Mouse (Mus musculus) hindbrain, embryonic 12.5 days (tissue): ENCODE measurements at regions not wholly inside any gene's neighbourhood (a gene's known extent, or its start where the extent isn't known, plus 50 kb on each side); places are given as distances from the start of the nearest gene placed in this dataset.
A peak's percentile ranks its signal among the peaks of the same experiment; 100 is the strongest.

Experiments
- ATAC-seq: fragments of 200-750 bp; cut with Nextera tagmentation; 2 replicates; pipeline ENCODE4 v1.8.0; 2017; ENCODE audit warnings: moderate TSS enrichment; ENCODE audit not compliant: low FRiP score
- H3K27ac ChIP-seq: fragments of 300-500 bp; sonication (generic); 2 replicates; pipeline ENCODE4 v1.5.1; 2016; ENCODE audit warnings: mild to moderate bottlenecking
- H3K27me3 ChIP-seq: fragments of 300-500 bp; sonication (generic); 2 replicates; pipeline ENCODE4 v1.6.1; 2016; ENCODE audit warnings: mild to moderate bottlenecking
- H3K36me3 ChIP-seq: fragments of 300-500 bp; sonication (generic); 2 replicates; pipeline ENCODE4 v1.6.1; 2016; ENCODE audit warnings: mild to moderate bottlenecking
- H3K4me1 ChIP-seq: fragments of 300-500 bp; sonication (generic); 2 replicates; pipeline ENCODE4 v1.6.1; 2016
- H3K4me2 ChIP-seq: fragments of 300-500 bp; sonication (generic); replicated peaks from 2 replicates; pipeline ENCODE4 v1.6.1; 2016; ENCODE audit warnings: mild to moderate bottlenecking
- H3K4me3 ChIP-seq: fragments of 300-500 bp; sonication (generic); 2 replicates; pipeline ENCODE4 v1.5.1; 2016; ENCODE audit warnings: mild to moderate bottlenecking
- H3K9ac ChIP-seq: fragments of 300-500 bp; sonication (generic); 2 replicates; pipeline ENCODE4 v1.6.1; 2016; ENCODE audit warnings: mild to moderate bottlenecking, moderate library complexity
- H3K9me3 ChIP-seq: fragments of 300-500 bp; sonication (generic); replicated peaks from 2 replicates; pipeline ENCODE4 v1.6.1; 2016; ENCODE audit warnings: mild to moderate bottlenecking
- WGBS: fragments of 180-500 bp; shearing (Covaris S2); methylation state at CpG from one replicate; pipeline ENCODE4 v1.1.7; 2016; 5-methylcytosine and 5-hydroxymethylcytosine counted together

GRCm38 (mm10) chr13:11347787-11348501 is 758.8 kb downstream of the Ryr2 start:
- no peak overlapping the region for H3K27ac ChIP-seq
- H3K4me2 ChIP-seq = no peak overlapping the region
- H3K4me3 ChIP-seq = no peak overlapping the region
- H3K4me1 ChIP-seq = no peaks in the 10 kb centered on the region
- H3K9ac ChIP-seq = no peak overlapping the region
- 57% methylated on average over 6 of the region's 6 CpGs for WGBS
- H3K36me3 ChIP-seq = no peaks in the 10 kb centered on the region
- ATAC-seq = peak; percentile 80
- H3K9me3 ChIP-seq = no peaks in the 10 kb centered on the region
- no peaks in the 10 kb centered on the region for H3K27me3 ChIP-seq

GRCm38 (mm10) chr13:11344500-11344899 is 762.2 kb downstream of the Ryr2 start:
- H3K27ac ChIP-seq = no peak overlapping the region
- no peak for ATAC-seq
- H3K9me3 ChIP-seq = no peaks in the 10 kb centered on the region
- no peaks in the 10 kb centered on the region for H3K36me3 ChIP-seq
- H3K27me3 ChIP-seq = no peaks in the 10 kb centered on the region
- H3K4me1 ChIP-seq = no peaks in the 10 kb centered on the region
- WGBS = 79% methylated on average over 2 of the region's 2 CpGs
- H3K4me2 ChIP-seq = no peak overlapping the region
- H3K9ac ChIP-seq = no peak overlapping the region
- no peak overlapping the region for H3K4me3 ChIP-seq

GRCm38 (mm10) chr13:11338297-11338616 is 768.5 kb downstream of the Ryr2 start:
- Histone ChIP-seq H3K4me1 (no peaks in the 10 kb centered on the region), H3K9ac (no peak overlapping the region), H3K9me3 (no peaks in the 10 kb centered on the region), H3K27ac (no peak overlapping the region), H3K4me3 (no peak overlapping the region), H3K4me2 (no peak overlapping the region), H3K27me3 (no peaks in the 10 kb centered on the region), H3K36me3 (no peaks in the 10 kb centered on the region)
- no peak for ATAC-seq
- 72% methylated on average over 9 of the region's 9 CpGs for WGBS

- H3K9me3 ChIP-seq = no peaks in the 10 kb centered on the region
- WGBS = 59% methylated on average over 4 of the region's 4 CpGs
- no peak overlapping the region for H3K4me2 ChIP-seq
- no peaks in the 10 kb centered on the region for H3K27me3 ChIP-seq
- no peak overlapping the region for H3K4me3 ChIP-seq
- H3K9ac ChIP-seq = no peak overlapping the region
- H3K36me3 ChIP-seq = no peaks in the 10 kb centered on the region
- ATAC-seq = no peak
- H3K27ac ChIP-seq = no peak overlapping the region
- no peaks in the 10 kb centered on the region for H3K4me1 ChIP-seq
Observed at GRCm38 (mm10) chr13:11337610-11338296, 769.0 kb downstream of the Ryr2 start.

- no peak overlapping the region for H3K9ac ChIP-seq
- WGBS = 75% methylated on average over 3 of the region's 3 CpGs
- no peaks in the 10 kb centered on the region for H3K4me1 ChIP-seq
- no peaks in the 10 kb centered on the region for H3K27me3 ChIP-seq
- no peak for ATAC-seq
- H3K36me3 ChIP-seq = no peaks in the 10 kb centered on the region
- H3K9me3 ChIP-seq = no peaks in the 10 kb centered on the region
- H3K4me2 ChIP-seq = no peak overlapping the region
- no peak overlapping the region for H3K27ac ChIP-seq
- no peak overlapping the region for H3K4me3 ChIP-seq
Observed at GRCm38 (mm10) chr13:11336958-11337357, 769.8 kb downstream of the Ryr2 start.

- no peak for ATAC-seq
- Histone ChIP-seq H3K36me3 (no peaks in the 10 kb centered on the region), H3K9me3 (no peaks in the 10 kb centered on the region), H3K27me3 (no peaks in the 10 kb centered on the region), H3K4me1 (no peaks in the 10 kb centered on the region), H3K4me2 (no peak overlapping the region), H3K9ac (no peak overlapping the region), H3K27ac (no peak overlapping the region), H3K4me3 (no peak overlapping the region)
- 89% methylated on average over 4 of the region's 4 CpGs for WGBS
Observed at GRCm38 (mm10) chr13:11331991-11332390, 774.8 kb downstream of the Ryr2 start.

- 79% methylated on average over 2 of the region's 2 CpGs for WGBS
- H3K27me3 ChIP-seq = no peaks in the 10 kb centered on the region
- ATAC-seq = no peak
Observed at GRCm38 (mm10) chr13:11308716-11309115, 798.0 kb downstream of the Ryr2 start.

GRCm38 (mm10) chr13:11295493-11295892 is 811.3 kb downstream of the Ryr2 start:
- H3K27ac ChIP-seq = no peak overlapping the region
- H3K9ac ChIP-seq = no peak overlapping the region
- H3K27me3 ChIP-seq = no peaks in the 10 kb centered on the region
- no peaks in the 10 kb centered on the region for H3K9me3 ChIP-seq
- no peaks in the 10 kb centered on the region for H3K4me1 ChIP-seq
- H3K36me3 ChIP-seq = no peaks in the 10 kb centered on the region
- no peak overlapping the region for H3K4me2 ChIP-seq
- 85% methylated on average over 2 of the region's 2 CpGs for WGBS
- no peak overlapping the region for H3K4me3 ChIP-seq
- ATAC-seq = no peak

More at GRCm38 (mm10) chr13:11308716-11309115, 798.0 kb downstream of the Ryr2 start:
- Histone ChIP-seq H3K9ac (no peak overlapping the region), H3K4me1 (no peaks in the 10 kb centered on the region), H3K27ac (no peak overlapping the region), H3K4me3 (no peak overlapping the region), H3K9me3 (no peaks in the 10 kb centered on the region; the same call in 1 of the 2 replicates), H3K4me2 (no peak overlapping the region), H3K36me3 (no peaks in the 10 kb centered on the region)

- Histone ChIP-seq H3K27ac (no peak overlapping the region), H3K4me1 (no peaks in the 10 kb centered on the region), H3K27me3 (no peaks in the 10 kb centered on the region), H3K36me3 (no peaks in the 10 kb centered on the region), H3K9ac (no peak overlapping the region), H3K4me2 (no peak overlapping the region), H3K9me3 (no peaks in the 10 kb centered on the region), H3K4me3 (no peak overlapping the region)
- WGBS = 86% methylated on average over 1 of the region's 1 CpGs
- ATAC-seq = no peak
Observed at GRCm38 (mm10) chr13:11294689-11295088, 812.1 kb downstream of the Ryr2 start.

- Histone ChIP-seq H3K9me3 (no peaks in the 10 kb centered on the region), H3K27me3 (no peaks in the 10 kb centered on the region), H3K4me1 (no peaks in the 10 kb centered on the region), H3K36me3 (no peaks in the 10 kb centered on the region), H3K9ac (no peak overlapping the region), H3K4me3 (no peak overlapping the region), H3K27ac (no peak overlapping the region), H3K4me2 (no peak overlapping the region)
- ATAC-seq = no peak
Observed at GRCm38 (mm10) chr13:11293750-11294149, 813.0 kb downstream of the Ryr2 start.

- Histone ChIP-seq H3K36me3 (no peaks in the 10 kb centered on the region), H3K4me3 (no peak overlapping the region), H3K27me3 (no peaks in the 10 kb centered on the region), H3K9ac (no peak overlapping the region), H3K27ac (no peak overlapping the region), H3K4me1 (no peaks in the 10 kb centered on the region), H3K9me3 (no peaks in the 10 kb centered on the region), H3K4me2 (no peak overlapping the region)
- no peak for ATAC-seq
- 40% methylated on average over 1 of the region's 1 CpGs for WGBS
Observed at GRCm38 (mm10) chr13:11273896-11274295, 832.8 kb downstream of the Ryr2 start.

GRCm38 (mm10) chr13:11268673-11269340 is 837.9 kb downstream of the Ryr2 start:
- Histone ChIP-seq H3K9ac (no peak overlapping the region), H3K4me3 (no peak overlapping the region), H3K4me2 (no peak overlapping the region), H3K9me3 (no peaks in the 10 kb centered on the region), H3K27ac (no peak overlapping the region), H3K27me3 (no peaks in the 10 kb centered on the region), H3K36me3 (no peaks in the 10 kb centered on the region), H3K4me1 (no peaks in the 10 kb centered on the region)
- WGBS = 83% methylated on average over 5 of the region's 5 CpGs
- ATAC-seq = no peak

- Histone ChIP-seq H3K9ac (no peak overlapping the region), H3K4me1 (no peaks in the 10 kb centered on the region), H3K36me3 (no peaks in the 10 kb centered on the region), H3K27ac (no peak overlapping the region), H3K4me2 (no peak overlapping the region), H3K27me3 (no peaks in the 10 kb centered on the region), H3K9me3 (no peaks in the 10 kb centered on the region), H3K4me3 (no peak overlapping the region)
- ATAC-seq = no peak
Observed at GRCm38 (mm10) chr13:11247541-11247940, 859.2 kb downstream of the Ryr2 start.
